Mouse (Mus musculus): ENCODE data around the gene Ttc7.

Ttc7 gene

DNA sequence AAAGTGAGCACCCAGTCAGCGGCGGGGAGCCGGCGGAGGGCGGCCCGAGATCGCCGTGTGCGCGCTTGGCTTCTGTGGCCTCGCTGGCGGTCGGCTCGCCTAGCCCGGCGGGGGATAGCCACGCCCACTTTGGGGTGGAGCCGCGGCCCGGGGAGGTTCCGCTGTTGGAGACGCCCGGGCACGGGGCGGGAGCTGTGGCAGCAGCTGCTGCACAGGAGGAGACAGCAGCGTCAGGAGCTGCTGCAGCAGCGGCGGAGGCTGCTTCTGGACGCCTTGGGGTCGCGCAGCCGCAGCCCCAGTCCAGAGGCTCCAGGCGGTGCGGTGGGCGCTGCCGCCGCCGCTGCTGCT lies at the start of gene Ttc7:
Gene Ttc7 (plus strand): TSS at position 181 of the 348 bp plus-strand sequence.
- in situ Hi-C loops (cut with MboI), result no loop called here

DNA sequence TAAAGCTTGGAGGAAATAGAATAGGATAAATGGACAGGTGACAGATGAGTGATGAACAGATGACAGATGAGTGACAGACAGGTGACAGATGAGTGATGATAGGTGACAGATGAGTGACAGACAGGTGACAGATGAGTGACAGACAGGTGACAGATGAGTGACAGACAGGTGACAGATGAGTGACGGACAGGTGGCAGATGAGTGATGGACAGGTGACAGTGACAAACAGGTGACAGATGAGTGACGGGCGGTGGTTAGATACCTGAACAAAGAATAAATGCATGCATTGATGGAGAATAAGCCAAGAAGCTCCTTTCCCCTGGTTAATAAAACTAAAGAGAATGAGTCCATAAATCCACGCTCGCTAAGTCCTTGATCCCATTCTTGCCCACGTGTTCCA lies 47.7 kb upstream of the Ttc7 start:
- in situ Hi-C loops (cut with MboI), result no loop called here

DNA sequence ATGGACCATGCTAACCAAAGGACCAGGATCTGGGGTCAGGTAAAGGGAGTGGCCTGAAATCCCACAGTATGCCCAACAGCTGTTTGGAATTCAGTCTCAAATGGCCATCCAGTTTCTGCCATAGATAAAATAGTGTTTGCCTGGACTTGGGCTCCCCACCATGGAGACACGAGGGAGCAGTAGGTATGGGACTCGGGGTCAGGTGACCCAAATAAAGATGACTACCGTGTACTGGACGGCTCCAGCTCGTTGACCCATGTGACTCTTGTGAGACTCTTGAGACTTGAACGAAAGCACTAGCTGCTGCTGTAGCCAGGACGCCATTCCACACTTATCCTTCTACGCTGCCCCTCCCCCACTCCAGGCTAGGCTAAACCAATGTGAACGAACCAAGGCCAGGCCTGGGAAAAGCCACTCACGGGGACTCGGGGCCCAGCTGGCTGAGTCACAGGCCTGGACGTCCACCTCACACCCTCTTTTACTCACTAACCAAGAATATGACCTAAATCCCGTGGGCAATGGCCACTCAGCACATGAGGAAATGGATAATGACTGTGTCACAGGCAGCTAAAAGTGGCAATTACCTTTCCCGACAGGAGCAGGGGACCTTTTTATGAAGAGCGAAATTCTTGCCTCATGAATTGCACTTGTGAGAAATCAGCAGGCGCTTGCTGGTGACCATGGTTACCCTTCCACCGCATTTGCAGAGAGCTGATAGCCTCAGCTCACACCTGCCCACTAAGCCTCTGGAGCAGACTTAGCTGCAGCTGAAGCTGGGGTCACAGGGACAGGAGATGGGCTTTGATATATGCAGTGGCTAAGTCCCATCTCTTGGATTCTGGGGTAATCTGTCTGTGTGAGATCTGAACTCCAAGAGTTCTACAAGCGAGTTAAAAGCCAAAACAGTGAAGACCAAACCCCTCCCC lies 45.7 kb upstream of the Ttc7 start:
- in situ Hi-C loops (cut with MboI), result no loop called here

DNA sequence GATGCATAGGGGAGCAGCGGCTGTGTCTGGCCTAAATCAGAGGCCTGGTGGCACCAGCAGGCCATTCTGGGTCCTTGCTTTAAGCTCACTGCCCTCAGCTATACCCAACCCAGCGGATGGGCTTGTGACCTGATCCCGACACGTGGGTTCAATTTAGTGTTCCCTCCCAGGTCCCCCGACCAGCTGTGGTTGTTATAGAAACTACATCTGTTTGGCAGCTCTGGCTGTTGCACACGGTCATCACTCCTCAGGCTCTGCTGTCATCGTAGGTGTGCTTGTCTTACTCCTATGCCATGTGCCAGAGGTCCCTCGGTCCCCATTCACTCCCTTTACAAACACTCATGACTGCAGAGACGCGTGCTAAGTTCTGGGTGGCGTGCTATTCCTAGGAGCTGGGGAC lies 44.9 kb upstream of the Ttc7 start:
- in situ Hi-C loops (cut with MboI), result no loop called here

DNA sequence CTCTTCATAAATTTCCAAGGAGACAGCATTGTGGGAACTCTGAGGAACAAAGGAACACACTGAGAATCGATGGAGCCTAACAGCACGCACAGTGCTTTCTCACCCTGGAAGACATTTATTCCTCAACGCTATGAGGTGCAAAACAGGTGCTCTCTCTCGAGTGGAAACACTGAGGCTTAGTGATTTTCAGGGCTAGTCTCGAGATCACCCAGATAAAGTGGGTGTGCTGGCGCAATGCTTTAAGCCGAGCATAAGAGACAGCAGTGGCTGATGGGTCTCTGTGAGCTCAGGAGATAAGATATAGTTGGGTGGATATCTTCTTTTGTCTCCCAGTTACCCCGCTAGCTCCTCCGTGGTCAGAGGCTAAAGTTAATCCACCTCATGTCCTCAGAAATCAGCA lies 36.6 kb upstream of the Ttc7 start:
- in situ Hi-C loops (cut with MboI), result no loop called here

DNA sequence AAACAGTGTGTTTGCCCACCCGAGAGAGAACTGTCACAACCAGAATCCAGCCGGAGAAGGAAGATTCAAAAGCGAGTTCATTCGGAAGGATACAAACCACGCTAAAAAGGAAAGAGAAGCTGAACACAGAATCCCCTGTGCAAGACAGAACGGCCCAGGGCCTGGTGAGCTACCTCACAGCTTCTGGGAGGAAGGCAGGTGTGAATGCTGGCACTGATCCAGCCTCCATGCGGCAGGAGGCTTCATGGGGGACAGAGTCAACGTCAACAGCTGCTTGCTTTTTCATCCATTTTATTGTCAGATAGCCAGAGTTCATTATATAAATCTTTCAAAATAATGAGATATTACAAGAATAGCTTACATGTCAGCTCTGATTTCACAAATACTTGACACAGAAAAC lies 28.3 kb upstream of the Ttc7 start:
- in situ Hi-C loops (cut with MboI), result loop anchor here (10.0 kb wide), 2 partner anchors 220 to 340 kb away; partner anchors contain the start of gene Tmem247

DNA sequence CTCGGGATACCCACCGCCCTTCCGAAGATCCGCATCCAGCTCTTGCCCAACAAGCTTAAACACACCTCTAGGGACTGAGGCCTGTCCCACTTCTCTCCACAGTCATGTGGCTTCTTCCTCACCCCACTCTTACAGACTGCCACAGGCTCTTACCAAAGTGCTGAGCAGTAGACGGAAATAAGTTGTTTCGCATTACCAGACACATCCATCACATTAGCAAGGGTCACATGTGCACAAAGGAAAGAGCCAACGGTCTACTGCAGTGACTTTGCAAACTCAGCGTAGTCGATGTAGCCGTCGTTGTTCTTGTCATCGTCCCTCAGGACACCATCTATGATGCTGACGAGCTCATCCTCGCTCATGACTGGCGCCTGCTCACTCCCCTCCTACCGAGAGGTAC lies 27.0 kb upstream of the Ttc7 start:
- in situ Hi-C loops (cut with MboI), result loop anchor here (10.0 kb wide), 2 partner anchors 221 to 341 kb away; partner anchors contain the start of gene Tmem247

DNA sequence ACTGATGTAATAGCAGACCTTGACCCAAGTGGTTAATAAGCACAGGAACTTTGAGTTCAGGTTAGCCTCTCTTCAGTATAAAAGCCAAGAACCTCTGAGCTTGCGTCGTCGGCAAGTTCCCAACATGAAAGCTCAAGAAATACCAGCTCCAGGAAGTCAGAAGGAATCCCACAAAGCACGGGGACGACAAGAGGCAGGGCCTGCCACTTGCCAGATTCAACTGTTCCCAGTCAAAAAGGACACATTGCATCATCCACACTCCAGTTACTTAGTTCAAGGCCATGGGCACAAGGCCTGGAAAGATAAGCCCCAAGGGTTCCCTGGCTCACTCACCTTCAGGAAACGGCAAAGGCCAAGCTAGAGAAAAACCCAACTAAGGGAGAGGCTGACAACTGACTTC lies 19.3 kb upstream of the Ttc7 start:
- in situ Hi-C loops (cut with MboI), result no loop called here

DNA sequence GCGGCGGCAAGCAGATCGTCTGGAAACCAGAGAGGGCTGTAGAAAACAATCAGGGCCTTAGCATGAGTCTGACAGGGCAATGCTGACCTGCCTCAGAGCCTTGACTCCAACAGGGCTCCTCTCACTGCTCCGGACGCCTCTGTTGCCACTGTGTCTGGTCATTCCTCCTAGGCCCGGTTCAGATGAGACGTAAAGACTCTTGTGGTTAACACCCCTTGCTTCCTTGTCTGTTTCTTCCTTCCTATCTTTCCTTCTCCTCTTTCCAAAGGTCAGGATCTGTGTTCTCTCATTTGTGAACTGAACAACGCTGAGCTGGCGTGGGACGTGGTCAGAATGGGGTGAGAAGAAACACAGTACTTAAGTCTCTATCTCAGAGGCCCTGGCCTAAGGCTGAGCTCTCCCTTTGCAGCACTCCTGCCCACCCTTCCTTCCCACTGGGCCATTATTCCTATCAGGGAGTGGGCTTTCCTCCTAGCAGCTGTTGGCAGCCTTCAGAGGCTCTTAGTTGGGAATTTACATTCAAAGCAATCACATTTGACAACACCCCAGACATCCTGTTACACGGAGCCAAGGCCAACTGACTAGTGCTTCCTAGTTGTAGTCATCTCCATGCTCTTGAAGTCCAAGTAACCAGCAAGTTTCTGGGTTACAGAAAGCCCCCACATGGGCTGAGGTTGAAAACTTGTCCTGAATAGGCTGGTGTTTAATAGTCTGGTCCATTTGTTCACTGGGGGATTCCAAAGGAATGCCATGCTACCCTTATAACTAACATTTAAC lies 18.4 kb upstream of the Ttc7 start:
- in situ Hi-C loops (cut with MboI), result no loop called here

DNA sequence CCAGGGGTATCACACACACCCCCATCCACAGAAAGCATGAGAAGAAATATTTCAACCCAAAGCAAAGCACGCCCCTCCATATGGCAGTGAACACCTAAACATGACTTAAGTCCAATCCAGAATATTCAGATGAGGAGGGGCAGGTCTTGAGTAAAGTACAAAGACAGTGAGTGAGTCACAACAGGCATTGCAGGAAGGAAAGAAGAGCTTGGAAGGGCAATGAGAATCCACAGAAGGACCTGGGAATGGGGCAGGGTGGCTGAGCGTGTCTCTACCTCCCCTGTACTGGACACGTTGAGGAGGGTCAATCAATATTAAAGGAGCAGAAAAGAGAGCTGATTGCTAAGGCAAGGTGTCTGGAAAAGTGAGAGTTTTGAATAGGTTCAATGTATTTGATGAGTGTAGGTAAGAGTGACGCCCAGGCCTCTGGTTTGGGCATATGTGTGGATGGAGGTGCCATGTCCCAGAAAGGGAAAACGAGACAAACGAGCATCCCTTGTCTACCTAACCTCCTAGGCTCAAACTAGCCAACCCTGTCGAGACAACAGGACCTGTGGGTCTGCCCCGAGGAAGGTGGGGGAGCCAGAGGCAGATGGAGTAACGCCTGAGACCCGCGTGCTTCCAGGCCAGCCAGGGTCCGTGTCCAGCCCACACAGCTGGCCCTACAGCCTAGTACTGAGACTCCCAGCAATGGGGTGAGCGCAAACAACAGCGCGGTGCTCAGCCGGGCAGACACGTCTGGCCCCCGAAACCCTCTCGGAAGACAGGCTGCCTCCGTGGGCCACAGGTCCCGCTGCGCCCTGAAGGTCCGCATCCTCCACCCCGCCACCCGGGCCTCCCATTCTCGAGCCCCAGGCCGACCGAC lies 17.5 kb upstream of the Ttc7 start:
- in situ Hi-C loops (cut with MboI), result no loop called here

DNA sequence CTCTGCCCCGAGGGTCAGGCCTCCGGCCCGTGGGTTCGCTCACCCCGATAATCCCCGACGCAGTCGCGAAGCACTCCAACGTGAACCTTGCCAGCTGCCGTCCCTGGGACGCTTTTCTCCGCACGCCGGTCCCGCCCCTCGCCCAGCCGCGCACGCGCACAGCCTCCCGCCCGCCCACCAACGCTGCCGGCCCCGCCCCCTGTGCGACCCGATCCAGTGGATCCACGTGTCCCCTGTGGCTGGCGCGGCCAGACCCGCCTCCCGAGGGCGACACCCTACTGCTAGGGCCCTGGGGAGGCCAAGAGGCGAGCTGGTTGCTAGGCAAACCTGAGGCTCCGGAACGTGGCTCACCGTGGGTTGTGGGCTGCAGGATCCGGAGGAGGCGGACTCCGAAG lies 16.9 kb upstream of the Ttc7 start, which contains the start of gene Mcfd2:
Gene Mcfd2 (minus strand): TSS at position 144 of the 395 bp plus-strand sequence.
- in situ Hi-C loops (cut with MboI), result no loop called here

DNA sequence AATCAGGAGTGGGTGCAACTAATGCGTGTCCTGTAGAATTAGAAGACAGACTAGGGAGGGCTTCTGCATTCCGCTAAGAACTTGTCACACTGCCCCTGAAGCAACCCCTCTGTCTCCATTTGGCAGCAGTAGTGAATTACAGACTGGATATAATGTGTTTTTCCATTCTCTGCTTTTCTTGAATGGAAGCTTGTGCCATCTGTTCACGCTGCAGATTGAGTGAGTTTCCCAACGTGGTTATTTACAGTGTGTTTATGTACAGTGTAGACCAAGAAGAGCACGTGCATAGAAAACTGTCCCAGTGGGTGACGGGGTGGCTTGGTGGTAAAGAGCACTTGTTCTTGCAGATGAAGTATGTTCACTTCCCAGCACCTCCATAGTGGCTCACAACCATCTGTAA lies 13.2 kb upstream of the Ttc7 start:
- in situ Hi-C loops (cut with MboI), result no loop called here

DNA sequence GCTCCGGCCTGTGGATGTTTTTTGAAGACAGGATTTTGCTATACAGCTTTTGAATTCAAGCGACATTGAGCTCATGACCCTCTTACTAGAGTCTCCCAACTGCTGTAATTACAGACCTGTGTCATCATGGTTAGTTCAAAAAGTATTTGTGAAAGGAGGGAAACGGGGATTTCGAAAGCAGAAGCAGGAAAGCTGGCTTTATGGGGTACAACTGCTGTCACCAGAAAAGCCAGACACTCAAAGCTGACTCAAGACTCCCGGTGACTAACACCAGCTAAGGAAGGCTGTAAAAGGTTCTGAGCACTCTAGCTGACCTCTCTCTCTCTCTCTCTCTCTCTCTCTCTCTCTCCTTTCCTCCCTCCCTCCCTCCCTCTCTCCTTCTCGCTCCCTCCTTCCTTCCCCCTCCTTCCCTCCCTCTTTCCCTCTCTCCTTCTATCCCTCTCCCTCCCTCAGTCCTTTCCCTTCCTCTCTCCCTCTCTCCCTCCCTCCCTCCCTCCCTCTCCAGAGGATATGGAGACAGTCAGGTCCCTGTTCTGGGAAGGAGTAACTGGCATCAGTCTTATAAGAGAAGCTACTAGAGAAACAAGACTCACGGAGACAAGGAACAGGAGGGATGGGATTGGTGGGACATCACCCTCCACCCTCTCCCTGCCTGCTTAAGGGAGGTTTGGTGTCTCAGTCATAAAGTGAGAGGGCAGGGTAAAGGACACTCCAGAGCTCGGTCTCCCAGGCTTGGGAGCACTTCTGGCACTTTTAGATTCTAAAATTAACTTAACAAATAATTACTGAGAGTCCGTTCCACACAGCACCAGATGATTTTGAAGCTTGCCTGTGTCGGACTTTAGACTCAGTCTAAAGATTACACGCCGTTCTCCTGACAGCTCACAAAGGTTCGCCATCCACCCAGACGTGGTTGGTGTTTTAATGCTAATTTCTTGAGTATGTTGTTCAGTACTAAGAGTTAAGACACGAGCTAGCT lies 7.0 kb upstream of the Ttc7 start:
- in situ Hi-C loops (cut with MboI), result no loop called here

DNA sequence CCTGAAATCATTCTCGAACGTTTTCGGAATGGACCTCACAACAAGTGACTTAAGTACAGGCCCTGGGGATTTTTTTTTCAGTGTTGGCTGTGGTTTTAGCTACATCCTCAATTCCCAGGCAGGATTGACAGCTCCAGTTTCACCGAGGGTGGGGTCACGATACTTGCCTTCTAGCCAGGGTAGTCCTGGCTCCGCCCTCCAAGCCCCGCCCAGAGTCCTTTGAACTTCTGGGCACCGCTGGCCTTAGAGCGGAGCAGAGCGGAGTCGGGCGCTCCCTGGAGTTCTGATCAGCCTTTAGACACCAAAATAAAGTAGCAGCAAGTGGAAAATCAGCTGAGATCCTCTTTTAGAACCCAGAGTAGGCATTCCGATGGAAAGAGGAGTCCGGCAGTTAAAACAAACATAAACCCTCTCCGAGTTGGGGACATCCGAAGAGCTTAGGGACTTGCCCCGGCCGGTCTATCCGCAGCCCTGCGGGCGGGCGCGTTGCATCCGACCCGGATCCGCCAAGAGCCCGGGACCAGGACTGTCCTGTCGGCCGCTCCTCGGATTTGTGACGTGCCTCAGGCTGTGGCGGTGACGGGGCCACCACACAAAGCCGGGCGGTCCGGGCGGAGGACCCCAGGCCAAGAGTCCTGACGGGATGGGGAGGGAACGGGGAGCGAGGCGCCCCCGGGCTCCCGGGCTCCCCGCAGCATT lies 530 bp upstream of the Ttc7 start:
- in situ Hi-C loops (cut with MboI), result no loop called here

DNA sequence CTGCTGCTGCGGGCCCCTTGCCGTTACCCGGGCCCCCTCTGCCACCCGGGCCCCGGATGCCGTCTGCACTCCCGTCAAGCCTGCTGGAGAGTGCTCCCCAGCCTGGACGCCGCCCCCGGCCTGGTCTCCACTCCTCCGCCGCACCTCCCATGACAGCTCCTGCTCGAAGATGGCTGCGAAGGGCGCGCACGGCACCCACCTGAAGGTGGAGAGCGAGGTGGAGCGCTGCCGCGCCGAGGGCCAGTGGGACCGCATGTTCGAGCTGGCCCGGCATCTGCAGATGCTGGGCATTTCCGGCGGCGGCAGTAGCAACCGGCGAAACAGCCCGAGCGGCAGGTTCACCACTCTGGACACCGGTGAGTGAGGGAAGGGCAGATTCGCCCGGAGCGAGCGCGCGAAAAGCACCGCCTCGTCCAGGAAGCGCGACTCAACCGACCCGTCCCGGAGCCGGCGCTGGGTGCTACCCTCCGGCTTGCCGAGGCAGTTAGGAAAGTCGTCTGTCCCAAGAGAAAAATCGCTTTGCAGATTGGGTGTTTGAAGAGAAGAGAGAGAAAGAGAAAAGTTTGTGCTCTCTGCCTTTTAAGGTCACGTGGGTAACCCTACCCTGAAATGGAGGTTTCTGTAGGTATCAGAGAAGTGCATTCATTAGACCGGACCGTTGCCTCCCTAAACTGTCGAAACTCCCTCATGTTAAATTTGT lies 519 bp downstream of the Ttc7 start:
- in situ Hi-C loops (cut with MboI), result no loop called here

DNA sequence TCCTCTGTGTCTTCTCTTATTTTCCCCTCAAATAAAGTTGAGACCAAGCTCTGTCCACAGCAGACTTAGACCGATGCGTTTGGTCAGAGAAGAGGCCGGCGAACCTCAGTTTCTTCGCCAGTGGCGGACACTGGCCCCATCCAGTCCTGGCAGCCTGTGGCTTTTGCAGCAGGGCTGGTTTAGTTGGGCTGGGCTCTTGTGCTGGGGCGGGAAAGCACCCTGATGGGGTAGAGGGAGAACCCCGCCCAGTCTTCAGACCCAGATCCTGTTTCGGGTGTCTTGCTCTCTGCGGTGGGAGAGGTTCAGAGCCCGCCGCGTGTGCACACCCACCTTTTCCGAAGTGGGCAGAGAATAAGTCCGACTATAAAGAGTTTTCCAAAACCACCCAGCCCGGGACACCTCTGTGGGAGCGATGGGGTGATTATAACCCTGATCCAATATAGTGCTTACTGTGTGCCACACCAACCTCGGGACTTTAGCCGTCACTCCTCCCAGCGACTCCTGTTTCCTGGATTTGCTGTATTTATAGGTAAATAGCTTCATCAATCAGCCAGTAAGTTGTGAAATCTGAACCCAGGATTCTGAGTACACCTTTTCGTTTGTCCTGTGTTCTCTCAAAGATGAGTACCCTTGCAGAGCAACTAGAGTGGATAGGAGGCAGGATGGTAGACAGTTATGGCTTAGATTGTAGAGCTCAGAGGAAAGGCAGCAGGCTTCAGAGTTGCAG lies 1.2 kb downstream of the Ttc7 start:
- in situ Hi-C loops (cut with MboI), result no loop called here

DNA sequence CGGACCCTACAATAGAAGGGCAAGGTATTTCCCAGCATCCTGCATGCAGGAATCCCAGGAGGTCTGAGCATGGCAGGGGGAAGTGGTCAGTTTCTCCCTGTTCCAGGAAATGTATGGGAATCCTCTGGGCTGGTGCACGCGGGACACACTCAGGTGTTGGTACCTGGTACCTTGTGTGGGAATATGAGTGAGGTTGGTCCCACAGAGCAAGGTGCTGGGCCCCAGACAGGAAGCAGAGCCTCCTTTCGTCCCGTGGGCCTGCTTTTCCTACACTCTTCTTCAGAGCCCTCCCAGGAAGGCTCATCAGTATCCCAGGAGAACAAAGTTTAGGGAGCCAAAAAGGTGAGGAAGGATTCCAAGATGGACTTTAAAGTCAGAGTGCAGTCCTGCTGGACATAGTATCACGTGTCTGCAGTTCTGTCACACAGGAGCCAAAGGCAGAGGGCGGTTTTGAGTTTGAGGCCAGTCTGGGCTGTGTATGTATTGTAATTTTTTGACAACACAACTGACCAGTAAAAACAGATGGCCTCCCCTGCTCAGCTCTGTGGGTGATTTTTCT lies 1.9 kb downstream of the Ttc7 start:
- in situ Hi-C loops (cut with MboI), result no loop called here

DNA sequence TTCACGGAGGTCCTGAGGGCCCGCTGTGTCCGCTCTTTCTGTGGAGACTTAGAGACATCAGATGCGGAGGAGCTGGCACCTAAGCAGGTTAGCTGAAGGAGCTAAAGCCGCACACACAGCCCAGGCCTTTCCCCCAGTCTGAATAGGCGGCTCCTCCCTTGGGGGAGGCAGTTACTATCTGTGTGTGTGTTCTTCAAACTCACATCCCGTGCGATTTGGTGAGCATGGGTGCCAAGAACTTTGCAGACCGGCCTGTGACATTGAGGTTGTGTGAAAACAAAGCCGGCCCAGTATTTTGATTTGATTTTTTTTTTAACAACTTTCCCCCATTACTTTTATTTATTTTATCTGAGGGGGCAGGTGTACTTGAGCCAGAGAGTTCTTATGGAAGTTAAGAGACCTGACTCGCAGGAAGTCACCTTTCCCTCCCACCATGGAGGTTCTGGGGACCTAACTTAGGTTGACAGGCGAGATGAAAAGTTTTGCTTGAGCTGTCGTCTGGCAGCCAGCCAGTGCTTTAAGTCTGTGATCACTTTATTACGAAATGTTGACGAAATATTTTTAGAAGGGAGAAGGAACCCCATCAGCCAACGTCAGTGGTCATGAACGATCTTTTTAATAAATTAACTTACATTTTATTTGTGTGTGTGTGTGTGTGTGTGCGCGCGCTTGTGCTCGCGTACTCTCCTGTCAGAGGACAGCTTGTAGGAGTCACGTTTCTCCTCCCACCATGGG lies 3.2 kb downstream of the Ttc7 start:
- in situ Hi-C loops (cut with MboI), result no loop called here
